Mouse (Mus musculus): ENCODE results near the gene Egfl7. TPM values are rescaled to one million over a fixed set of nuclear protein-coding genes. Genes with fewer than 3 reads are reported as not detected.

Gene Egfl7
- polyA plus RNA-seq, 1 experiment, result 96.8 TPM

GRCm38 (mm10) chr2:26615459-26616124 is 35.8 kb downstream of the Egfl7 start:
- Histone ChIP-seq H3K27me3 (ENCODE audit: control insufficient read depth, insufficient read depth, low read length) (no peaks in the 10 kb centered on the region), H3K27ac (ENCODE audit: insufficient read depth, low read depth, low read length) (peak overlapping the region; percentile 47), H3K4me1 (ENCODE audit: control insufficient read depth, insufficient read depth, insufficient read length, low read length) (peaks cover 25% of the 10 kb centered on the region), H3K36me3 (ENCODE audit: control insufficient read depth, insufficient read depth, low read length) (no peaks in the 10 kb centered on the region), H3K4me3 (ENCODE audit: low read depth, low read length) (no peak overlapping the region)
- WGBS, result 77% methylated on average over 4 of the region's 4 CpGs
- TF ChIP-seq CTCF (IDR thresholded peaks at IDR 0.05; ENCODE audit: extremely low read depth, insufficient read length, insufficient replicate concordance, low read depth, low read length) (no peak), POLR2A (IDR thresholded peaks at IDR 0.05; ENCODE audit: low read depth, low read length) (no peak)

DNA sequence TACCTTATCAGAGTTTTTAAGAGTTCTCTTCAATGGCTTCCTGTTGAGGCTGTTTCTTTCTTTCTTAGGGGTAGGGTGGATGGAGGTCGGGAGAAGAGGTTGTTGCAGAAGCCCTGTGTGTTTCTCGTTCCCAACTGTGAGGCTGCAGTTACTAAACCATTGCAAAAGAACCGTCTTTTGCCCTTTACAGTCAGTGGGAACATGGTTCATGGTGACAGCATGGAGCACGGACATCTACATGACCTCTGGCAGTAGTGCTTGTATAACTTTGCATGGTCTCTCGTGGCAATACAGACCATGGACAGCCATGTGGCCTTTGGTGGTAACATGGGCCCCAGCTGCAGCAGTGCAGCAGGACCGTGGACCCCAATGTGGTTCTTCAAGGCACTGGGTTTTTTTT is 37.5 kb downstream of the Egfl7 start:
- no peaks in the 10 kb centered on the region for H3K27me3 ChIP-seq (ENCODE audit: control insufficient read depth, insufficient read depth, low read length)
- 85% methylated on average over 6 of the region's 6 CpGs for WGBS
- peaks cover 25% of the 10 kb centered on the region for H3K4me1 ChIP-seq (ENCODE audit: control insufficient read depth, insufficient read depth, insufficient read length, low read length)
- no peaks in the 10 kb centered on the region for H3K36me3 ChIP-seq (ENCODE audit: control insufficient read depth, insufficient read depth, low read length)
- no peak overlapping the region for H3K27ac ChIP-seq (ENCODE audit: insufficient read depth, low read depth, low read length)
- no peak overlapping the region for H3K4me3 ChIP-seq (ENCODE audit: low read depth, low read length)
- TF ChIP-seq CTCF (IDR thresholded peaks at IDR 0.05; ENCODE audit: extremely low read depth, insufficient read length, insufficient replicate concordance, low read depth, low read length) (no peak), POLR2A (IDR thresholded peaks at IDR 0.05; ENCODE audit: low read depth, low read length) (no peak)

GRCm38 (mm10) chr2:26617928-26618327 is 38.1 kb downstream of the Egfl7 start:
- 80% methylated on average over 7 of the region's 7 CpGs for WGBS
- Histone ChIP-seq H3K27me3 (ENCODE audit: control insufficient read depth, insufficient read depth, low read length) (no peaks in the 10 kb centered on the region), H3K4me1 (ENCODE audit: control insufficient read depth, insufficient read depth, insufficient read length, low read length) (peaks cover 20% of the 10 kb centered on the region), H3K4me3 (ENCODE audit: low read depth, low read length) (no peak overlapping the region), H3K36me3 (ENCODE audit: control insufficient read depth, insufficient read depth, low read length) (no peaks in the 10 kb centered on the region), H3K27ac (ENCODE audit: insufficient read depth, low read depth, low read length) (no peak overlapping the region)
- no peak for TF ChIP-seq POLR2A (IDR thresholded peaks at IDR 0.05; ENCODE audit: low read depth, low read length)
- no peak for TF ChIP-seq CTCF (IDR thresholded peaks at IDR 0.05; ENCODE audit: extremely low read depth, insufficient read length, insufficient replicate concordance, low read depth, low read length)

GRCm38 (mm10) chr2:26621246-26621645 is 41.4 kb downstream of the Egfl7 start:
- Histone ChIP-seq H3K4me1 (ENCODE audit: control insufficient read depth, insufficient read depth, insufficient read length, low read length) (peaks cover 9% of the 10 kb centered on the region; the same call in 1 of the 2 replicates), H3K36me3 (ENCODE audit: control insufficient read depth, insufficient read depth, low read length) (no peaks in the 10 kb centered on the region), H3K4me3 (ENCODE audit: low read depth, low read length) (no peak overlapping the region), H3K27ac (ENCODE audit: insufficient read depth, low read depth, low read length) (peak overlapping the region; percentile 82), H3K27me3 (ENCODE audit: control insufficient read depth, insufficient read depth, low read length) (no peaks in the 10 kb centered on the region)
- TF ChIP-seq POLR2A (IDR thresholded peaks at IDR 0.05; ENCODE audit: low read depth, low read length), result no peak
- no peak for TF ChIP-seq CTCF (IDR thresholded peaks at IDR 0.05; ENCODE audit: extremely low read depth, insufficient read length, insufficient replicate concordance, low read depth, low read length)
- WGBS, result 17% methylated on average over 2 of the region's 2 CpGs

- Histone ChIP-seq H3K36me3 (ENCODE audit: control insufficient read depth, insufficient read depth, low read length) (no peaks in the 10 kb centered on the region), H3K27me3 (ENCODE audit: control insufficient read depth, insufficient read depth, low read length) (no peaks in the 10 kb centered on the region), H3K27ac (ENCODE audit: insufficient read depth, low read depth, low read length) (no peak overlapping the region), H3K4me3 (ENCODE audit: low read depth, low read length) (no peak overlapping the region), H3K4me1 (ENCODE audit: control insufficient read depth, insufficient read depth, insufficient read length, low read length) (peaks cover 13% of the 10 kb centered on the region; the same call in 1 of the 2 replicates)
- WGBS, result 75% methylated on average over 5 of the region's 5 CpGs
- TF ChIP-seq CTCF (IDR thresholded peaks at IDR 0.05; ENCODE audit: extremely low read depth, insufficient read length, insufficient replicate concordance, low read depth, low read length) (no peak), POLR2A (IDR thresholded peaks at IDR 0.05; ENCODE audit: low read depth, low read length) (no peak)
Observed at GRCm38 (mm10) chr2:26622984-26623383, 43.2 kb downstream of the Egfl7 start.

- H3K27me3 ChIP-seq (ENCODE audit: control insufficient read depth, insufficient read depth, low read length), result no peaks in the 10 kb centered on the region
- peaks cover 26% of the 10 kb centered on the region for H3K4me1 ChIP-seq (ENCODE audit: control insufficient read depth, insufficient read depth, insufficient read length, low read length)
- H3K4me3 ChIP-seq (ENCODE audit: low read depth, low read length), result no peak overlapping the region
- H3K36me3 ChIP-seq (ENCODE audit: control insufficient read depth, insufficient read depth, low read length), result no peaks in the 10 kb centered on the region
- TF ChIP-seq CTCF (IDR thresholded peaks at IDR 0.05; ENCODE audit: extremely low read depth, insufficient read length, insufficient replicate concordance, low read depth, low read length) (no peak), POLR2A (IDR thresholded peaks at IDR 0.05; ENCODE audit: low read depth, low read length) (no peak)
- H3K27ac ChIP-seq (ENCODE audit: insufficient read depth, low read depth, low read length), result no peak overlapping the region
- WGBS, result 75% methylated on average over 3 of the region's 3 CpGs
Observed at GRCm38 (mm10) chr2:26625419-26625818, 45.6 kb downstream of the Egfl7 start.

- H3K36me3 ChIP-seq (ENCODE audit: control insufficient read depth, insufficient read depth, low read length), result no peaks in the 10 kb centered on the region
- peaks cover 26% of the 10 kb centered on the region for H3K4me1 ChIP-seq (ENCODE audit: control insufficient read depth, insufficient read depth, insufficient read length, low read length)
- 76% methylated on average over 3 of the region's 3 CpGs for WGBS
- H3K27me3 ChIP-seq (ENCODE audit: control insufficient read depth, insufficient read depth, low read length), result no peaks in the 10 kb centered on the region
- H3K27ac ChIP-seq (ENCODE audit: insufficient read depth, low read depth, low read length), result no peak overlapping the region
- peak; percentile 8; the same call in 1 of the 2 replicates for TF ChIP-seq CTCF (IDR thresholded peaks at IDR 0.05; ENCODE audit: extremely low read depth, insufficient read length, insufficient replicate concordance, low read depth, low read length)
- no peak for TF ChIP-seq POLR2A (IDR thresholded peaks at IDR 0.05; ENCODE audit: low read depth, low read length)
- H3K4me3 ChIP-seq (ENCODE audit: low read depth, low read length), result no peak overlapping the region
Observed at GRCm38 (mm10) chr2:26626081-26626480, 46.3 kb downstream of the Egfl7 start.

All from small intestine, adult 2 months (tissue).